Mouse (Mus musculus) limb, embryonic 11.5 days (tissue): ENCODE measurements at regions not wholly inside any gene's neighbourhood (a gene's known extent, or its start where the extent isn't known, plus 50 kb on each side); places are given as distances from the start of the nearest gene placed in this dataset.
"Not testable (repeated sequence)": the region's sequence is repeated elsewhere in the genome, so short reads cannot be mapped to it uniquely, and the experiment has no call there.

ENCODE experiments used
- ATAC-seq: fragments of 200-750 bp; cut with Nextera tagmentation; 2 replicates; pipeline ENCODE4 v1.8.0; 2017; ENCODE audit warnings: low read depth; ENCODE audit not compliant: insufficient number of reproducible peaks, low FRiP score, low TSS enrichment
- DNase-seq: peaks from one replicate; pipeline ENCODE4 v3.0.0-alpha.2; 2015; ENCODE audit warnings: low spot score
- H3K27ac ChIP-seq: fragments of 300-500 bp; sonication (generic); replicated peaks from 2 replicates; pipeline ENCODE4 v1.5.1; 2014; ENCODE audit warnings: low read depth, mild to moderate bottlenecking, low read length
- H3K27me3 ChIP-seq: fragments of 300-500 bp; sonication (generic); 2 replicates; pipeline ENCODE4 v1.6.1; 2014; ENCODE audit warnings: mild to moderate bottlenecking, low read length, mixed read lengths; ENCODE audit not compliant: control insufficient read depth, insufficient read depth
- H3K36me3 ChIP-seq: fragments of 300-500 bp; sonication (generic); 2 replicates; pipeline ENCODE4 v1.6.1; 2014; ENCODE audit warnings: mild to moderate bottlenecking, low read length, moderate library complexity, mixed read lengths; ENCODE audit not compliant: control insufficient read depth, insufficient read depth
- H3K4me1 ChIP-seq: fragments of 300-500 bp; sonication (generic); 2 replicates; pipeline ENCODE4 v1.6.1; 2014; ENCODE audit warnings: low read length, mixed read lengths; ENCODE audit not compliant: control insufficient read depth, insufficient read depth
- H3K4me2 ChIP-seq: fragments of 300-500 bp; sonication (generic); 2 replicates; pipeline ENCODE4 v1.6.1; 2014; ENCODE audit warnings: low read depth, mild to moderate bottlenecking, moderate library complexity; ENCODE audit not compliant: severe bottlenecking
- H3K4me3 ChIP-seq: fragments of 300-500 bp; sonication (generic); 2 replicates; pipeline ENCODE4 v1.5.1; 2014; ENCODE audit warnings: low read depth, low read length
- H3K9ac ChIP-seq: fragments of 300-500 bp; sonication (generic); 2 replicates; pipeline ENCODE4 v1.6.1; 2014; ENCODE audit warnings: mild to moderate bottlenecking, low read length
- H3K9me3 ChIP-seq: fragments of 300-500 bp; sonication (generic); 2 replicates; pipeline ENCODE4 v1.6.1; 2016; ENCODE audit warnings: low read length; ENCODE audit not compliant: control insufficient read depth
- WGBS: fragments of 180-500 bp; shearing (Covaris S2); extraction: QIAGEN DNeasy Blood & Tissue Kit; methylation state at CpG from one replicate; pipeline ENCODE4 v1.1.7; 2014; 5-methylcytosine and 5-hydroxymethylcytosine counted together

- Histone ChIP-seq H3K4me2 (no peak overlapping the region), H3K4me3 (no peak overlapping the region), H3K36me3 (no peaks in the 10 kb centered on the region), H3K9ac (no peak overlapping the region), H3K27me3 (no peaks in the 10 kb centered on the region), H3K4me1 (no peaks in the 10 kb centered on the region), H3K27ac (no peak overlapping the region), H3K9me3 (no peaks in the 10 kb centered on the region)
- ATAC-seq (no peak), DNase-seq (no peak)
- 96% methylated on average over 2 of the region's 2 CpGs for WGBS
These were observed 305.8 kb upstream of the Ghitm start for GRCm38 (mm10) chr14:37440874-37441273.

- H3K27ac ChIP-seq, result no peak overlapping the region
- ATAC-seq, result no peak
- DNase-seq, result no peak
These were observed 295.6 kb upstream of the Ghitm start for GRCm38 (mm10) chr14:37430656-37431055.

DNA sequence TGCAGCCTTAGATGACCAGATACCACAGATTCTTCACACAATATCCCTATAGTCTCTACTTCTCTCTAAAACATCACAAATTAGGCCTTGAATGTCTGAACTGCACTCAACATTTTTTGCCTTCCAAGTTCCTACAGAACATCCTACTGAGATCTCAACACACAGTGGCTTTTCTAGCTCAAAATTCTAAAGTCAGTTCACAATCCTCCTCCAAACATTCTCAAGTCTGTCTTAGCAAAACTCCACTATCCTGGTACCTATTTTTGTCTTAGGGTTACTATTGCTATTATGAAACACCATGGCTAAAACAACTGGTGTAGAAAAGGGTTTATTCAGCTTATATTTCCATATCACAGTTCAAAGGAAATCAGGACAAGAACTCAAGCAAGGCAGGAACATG, 290.4 kb upstream of the Ghitm start:
- Histone ChIP-seq H3K4me2 (no peak overlapping the region), H3K9ac (no peak overlapping the region), H3K4me1 (no peaks in the 10 kb centered on the region), H3K27ac (no peak overlapping the region), H3K4me3 (no peak overlapping the region), H3K27me3 (no peaks in the 10 kb centered on the region), H3K9me3 (no peaks in the 10 kb centered on the region), H3K36me3 (no peaks in the 10 kb centered on the region)
- DNase-seq (no peak), ATAC-seq (no peak)

More at GRCm38 (mm10) chr14:37430656-37431055, 295.6 kb upstream of the Ghitm start:
- H3K9ac ChIP-seq, result no peak overlapping the region
- H3K9me3 ChIP-seq, result no peaks in the 10 kb centered on the region
- H3K27me3 ChIP-seq, result no peaks in the 10 kb centered on the region
- no peaks in the 10 kb centered on the region for H3K36me3 ChIP-seq
- 85% methylated on average over 1 of the region's 1 CpGs for WGBS
- no peak overlapping the region for H3K4me3 ChIP-seq
- H3K4me1 ChIP-seq, result no peaks in the 10 kb centered on the region
- no peak overlapping the region for H3K4me2 ChIP-seq

DNA sequence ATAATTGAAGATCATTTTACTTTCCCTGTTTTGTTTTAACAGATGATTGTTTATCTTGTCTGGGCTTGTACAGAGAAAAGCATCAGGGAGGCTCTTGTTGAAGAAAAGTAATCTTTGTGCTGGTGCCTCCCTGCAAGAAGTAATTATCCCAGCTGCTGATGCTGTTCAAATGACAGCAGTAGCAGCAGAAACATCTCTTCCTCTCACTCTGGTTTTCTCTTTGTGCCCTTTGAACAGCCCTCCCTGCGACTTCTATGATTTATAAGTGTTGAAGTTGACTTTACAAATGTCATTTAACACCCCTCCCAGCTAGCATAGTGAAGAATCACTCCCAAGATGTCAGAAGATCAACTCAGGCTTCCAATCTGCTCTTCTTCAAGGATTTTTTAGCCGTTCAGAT, 286.5 kb upstream of the Ghitm start:
- H3K4me1 ChIP-seq, result no peaks in the 10 kb centered on the region
- no peak for DNase-seq
- H3K27me3 ChIP-seq, result no peaks in the 10 kb centered on the region
- ATAC-seq, result no peak
- no peak overlapping the region for H3K27ac ChIP-seq
- H3K9ac ChIP-seq, result no peak overlapping the region
- H3K36me3 ChIP-seq, result no peaks in the 10 kb centered on the region
- 73% methylated on average over 2 of the region's 2 CpGs for WGBS
- H3K9me3 ChIP-seq, result no peaks in the 10 kb centered on the region
- H3K4me2 ChIP-seq, result no peak overlapping the region
- H3K4me3 ChIP-seq, result no peak overlapping the region

DNA sequence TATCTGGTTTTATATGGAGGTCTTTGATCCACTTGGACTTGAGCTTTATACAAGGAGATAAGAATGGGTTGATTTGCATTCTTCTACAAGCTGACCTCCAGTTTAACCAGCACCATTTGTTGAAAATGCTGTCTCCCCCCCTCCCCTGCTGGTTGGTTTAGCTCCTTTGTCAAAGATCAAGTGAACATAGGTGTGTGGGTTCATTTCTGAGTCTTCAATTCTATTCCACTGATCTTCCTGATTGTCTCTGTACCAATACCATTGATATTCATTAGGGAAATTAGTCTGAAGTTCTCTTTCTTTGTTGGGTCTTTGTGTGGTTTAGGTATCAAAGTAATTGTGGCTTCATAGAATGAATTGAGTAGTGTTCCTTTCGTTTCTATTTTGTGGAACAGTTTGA, 277.5 kb upstream of the Ghitm start:
- DNase-seq, H3K36me3 ChIP-seq, H3K4me1 ChIP-seq, ATAC-seq, H3K9ac ChIP-seq, H3K4me2 ChIP-seq, H3K4me3 ChIP-seq, H3K9me3 ChIP-seq, H3K27ac ChIP-seq, H3K27me3 ChIP-seq: not testable (repeated sequence)
- 50% methylated on average over 1 of the region's 1 CpGs for WGBS

DNA sequence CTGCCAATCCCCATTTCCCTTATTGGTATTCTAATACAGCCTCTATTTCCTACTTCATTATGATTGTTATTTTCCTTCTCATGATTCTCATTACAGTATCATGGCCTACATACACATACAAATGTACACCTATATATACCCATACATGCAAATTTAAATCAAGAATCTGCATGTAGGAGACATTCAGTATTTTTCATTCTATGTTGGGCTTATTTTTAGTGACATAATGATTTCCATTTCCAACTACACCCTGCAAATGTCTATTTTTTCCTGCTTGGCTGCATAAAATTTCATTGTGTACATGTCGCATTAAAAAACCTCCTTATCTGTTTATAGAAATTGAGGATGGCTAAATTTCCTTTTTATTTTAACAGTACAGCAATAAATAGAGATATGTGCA, 236.9 kb upstream of the Ghitm start:
- 94% methylated on average over 1 of the region's 1 CpGs for WGBS
- no peak overlapping the region for H3K4me3 ChIP-seq
- H3K9me3 ChIP-seq, result no peaks in the 10 kb centered on the region
- ATAC-seq (no peak), DNase-seq (no peak)
- no peak overlapping the region for H3K9ac ChIP-seq
- no peak overlapping the region for H3K4me2 ChIP-seq
- H3K27me3 ChIP-seq, result no peaks in the 10 kb centered on the region
- no peak overlapping the region for H3K27ac ChIP-seq
- H3K4me1 ChIP-seq, result no peaks in the 10 kb centered on the region
- H3K36me3 ChIP-seq, result no peaks in the 10 kb centered on the region

GRCm38 (mm10) chr14:37361896-37362295, 226.8 kb upstream of the Ghitm start:
- 78% methylated on average over 3 of the region's 3 CpGs for WGBS
- H3K4me1 ChIP-seq, result no peaks in the 10 kb centered on the region
- H3K9me3 ChIP-seq, result no peaks in the 10 kb centered on the region
- no peaks in the 10 kb centered on the region for H3K36me3 ChIP-seq
- H3K9ac ChIP-seq, result no peak overlapping the region
- H3K4me2 ChIP-seq, result no peak overlapping the region
- ATAC-seq (no peak), DNase-seq (no peak)
- H3K4me3 ChIP-seq, result no peak overlapping the region
- no peak overlapping the region for H3K27ac ChIP-seq
- H3K27me3 ChIP-seq, result no peaks in the 10 kb centered on the region

DNA sequence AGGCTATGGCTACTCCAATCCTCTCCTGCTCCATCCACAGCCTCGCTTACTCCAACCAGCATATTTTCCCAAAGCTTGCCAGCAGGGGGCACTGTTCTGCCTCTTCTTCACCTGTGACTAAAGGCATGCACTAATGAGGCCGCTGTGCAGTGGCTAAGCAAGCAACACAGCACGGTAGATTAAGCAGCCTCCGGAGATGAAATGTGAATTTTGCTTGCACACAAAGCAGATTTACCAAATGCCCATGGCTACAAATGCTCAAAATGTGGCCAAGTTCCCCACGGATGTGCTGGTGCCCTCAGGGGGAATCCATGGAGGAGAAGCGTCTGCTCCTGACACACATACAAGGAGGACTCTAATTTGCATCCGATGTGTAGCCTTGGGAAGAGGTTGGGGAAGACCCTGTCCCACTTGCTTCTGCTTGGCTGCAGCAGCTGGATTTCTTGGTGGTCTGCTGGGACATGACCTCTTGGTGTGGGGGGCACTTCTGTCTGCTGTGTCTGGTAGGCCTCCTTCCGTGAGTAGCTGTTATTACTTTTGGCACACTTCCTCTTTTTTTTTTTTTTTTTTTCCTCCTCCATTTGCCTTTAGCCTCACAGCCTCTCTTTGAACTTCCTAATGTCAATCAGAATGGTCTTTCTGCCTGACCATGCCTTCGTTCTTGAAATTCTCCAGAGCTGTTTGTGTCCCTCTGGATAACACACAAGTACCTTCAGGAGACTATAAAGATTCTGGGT, 221.1 kb upstream of the Ghitm start:
- DNase-seq (peak; percentile 78), ATAC-seq (no peak)
- Histone ChIP-seq H3K4me3 (no peak overlapping the region), H3K27me3 (no peaks in the 10 kb centered on the region), H3K27ac (no peak overlapping the region), H3K4me1 (no peaks in the 10 kb centered on the region), H3K9me3 (no peaks in the 10 kb centered on the region), H3K4me2 (no peak overlapping the region), H3K9ac (no peak overlapping the region), H3K36me3 (no peaks in the 10 kb centered on the region)
- WGBS, result 46% methylated on average over 9 of the region's 9 CpGs

DNA sequence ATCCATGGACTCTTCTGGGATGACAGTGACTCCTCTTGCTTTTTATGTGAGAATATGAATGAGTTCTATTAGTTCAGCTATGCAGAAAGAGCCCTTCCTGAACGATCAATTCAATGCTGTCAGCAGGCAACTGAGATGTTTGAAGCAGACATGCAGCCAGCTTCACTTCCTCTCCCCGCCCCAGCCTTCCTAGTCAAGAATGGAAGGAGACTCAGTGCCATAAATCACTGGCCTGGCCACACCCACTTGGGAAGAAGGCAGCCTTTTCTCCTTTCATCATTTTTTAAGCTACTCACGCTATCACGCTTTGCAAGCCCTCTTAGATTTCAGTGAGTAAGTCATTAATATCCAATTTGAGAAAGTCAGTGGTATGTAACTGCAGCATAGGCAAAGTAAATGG, 188.3 kb upstream of the Ghitm start:
- Histone ChIP-seq H3K27me3 (no peaks in the 10 kb centered on the region), H3K36me3 (no peaks in the 10 kb centered on the region), H3K4me2 (no peak overlapping the region), H3K9me3 (no peaks in the 10 kb centered on the region), H3K4me3 (no peak overlapping the region), H3K27ac (no peak overlapping the region), H3K4me1 (peaks cover 3% of the 10 kb centered on the region; the same call in 1 of the 2 replicates), H3K9ac (no peak overlapping the region)
- no peak for ATAC-seq
- 37% methylated on average over 4 of the region's 4 CpGs for WGBS
- DNase-seq, result peak; percentile 38
